Mouse (Mus musculus): ENCODE measurements around the gene Aifm3.

DNA sequence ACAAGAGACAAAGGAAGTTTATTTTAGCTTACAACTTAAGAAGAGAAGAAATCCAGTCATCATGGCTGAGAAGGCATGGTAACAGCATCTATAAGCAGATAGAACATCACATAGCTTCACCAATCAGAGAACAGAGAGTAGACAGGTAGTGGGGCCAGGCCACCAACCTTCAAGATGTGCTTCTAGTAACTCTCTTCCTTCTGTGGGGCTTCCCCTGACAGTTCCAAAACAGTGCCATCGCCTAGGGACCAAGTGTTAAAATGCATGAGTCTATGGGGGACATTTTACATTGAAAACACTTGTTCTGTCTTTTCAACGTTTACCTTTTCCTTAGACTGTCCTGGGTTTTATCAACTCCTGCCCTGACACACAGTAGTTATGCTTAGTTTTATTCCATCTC is 26.2 kb upstream of the Aifm3 start:
- TF ChIP-seq CTCF (IDR thresholded peaks at IDR 0.05; ENCODE audit: borderline replicate concordance, insufficient read depth, low read depth, low read length) (no peak), POLR2A (IDR thresholded peaks at IDR 0.05; ENCODE audit: borderline replicate concordance, insufficient read depth, low read length) (no peak)

All from cerebellum, adult 2 months (tissue).